Mouse (Mus musculus) lung, postnatal 14 days (tissue): ENCODE results near the gene Wdr62.
"Not testable (repeated sequence)": the region's sequence is repeated elsewhere in the genome, so short reads cannot be mapped to it uniquely, and the experiment has no call there.

Experiments used
- DNase-seq: peaks from one replicate; pipeline ENCODE4 v3.0.0; 2021

Wdr62 gene

DNA sequence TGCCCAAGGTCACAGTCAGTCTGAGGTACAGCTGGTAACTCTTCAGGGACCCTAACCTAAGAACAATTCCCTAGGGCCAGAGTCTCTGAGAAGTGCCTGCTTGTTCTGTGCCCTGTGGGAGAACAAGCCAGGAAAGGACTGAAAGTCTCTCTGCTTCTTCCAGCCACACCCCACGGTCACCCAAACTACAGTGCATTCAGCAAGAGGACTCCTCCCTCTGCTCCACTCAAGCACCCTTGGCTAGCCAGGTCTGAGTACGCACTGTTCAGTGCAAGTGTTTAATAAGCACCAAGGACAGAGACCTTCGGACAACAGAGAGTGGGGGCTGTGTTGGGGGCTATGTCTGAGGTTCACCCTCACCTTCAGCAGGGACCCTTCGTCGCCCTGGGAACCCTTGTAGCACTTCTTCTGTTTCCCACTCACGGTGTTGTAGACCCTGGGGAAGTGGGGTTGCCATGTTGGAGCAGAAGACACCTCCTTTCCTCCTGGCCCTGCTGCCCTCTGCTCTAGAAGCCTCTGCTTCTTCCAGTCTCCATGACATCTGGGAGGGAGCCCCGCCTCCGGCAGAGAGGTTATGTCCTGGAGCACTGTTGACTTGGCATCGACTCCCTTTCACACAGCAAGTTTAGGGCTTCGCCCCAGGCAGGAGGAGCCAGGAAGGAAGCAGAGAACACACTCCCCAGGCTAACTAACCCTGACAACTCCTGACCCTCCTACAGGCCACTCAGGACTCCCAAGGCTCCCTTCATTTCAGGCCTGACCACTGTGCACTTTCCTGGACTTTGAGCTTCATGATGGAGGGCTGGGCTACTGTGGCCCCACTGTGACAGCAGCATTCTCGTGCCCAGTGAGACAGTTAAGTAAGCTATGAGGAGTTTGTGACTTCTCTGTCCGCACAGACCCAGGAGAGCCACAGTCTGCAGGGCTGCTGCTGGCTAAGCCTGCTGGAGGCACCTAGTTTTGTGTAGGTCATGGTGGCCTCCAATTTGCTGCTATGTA lies 28.0 kb downstream of the Wdr62 start:
- DNase-seq, result peak; percentile 34

DNA sequence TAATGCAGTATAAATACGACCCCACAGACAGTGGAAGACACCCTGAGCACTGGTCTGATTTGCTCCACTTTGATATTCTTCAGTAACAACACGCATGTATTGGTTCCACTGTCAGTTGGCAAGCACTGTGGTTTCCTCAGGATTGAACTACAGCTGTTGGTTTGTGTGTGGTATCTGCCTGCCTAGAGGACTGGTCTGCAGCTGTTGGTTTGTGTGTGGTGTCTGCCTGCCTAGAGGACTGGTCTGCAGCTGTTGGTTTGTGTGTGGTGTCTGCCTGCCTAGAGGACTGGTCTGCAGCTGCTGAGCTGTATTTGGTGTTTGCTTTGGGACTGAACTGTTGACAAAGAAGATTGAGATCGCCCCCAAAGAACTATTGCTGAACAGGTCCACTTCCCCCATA lies 42.8 kb downstream of the Wdr62 start:
- DNase-seq, result not testable (repeated sequence)

DNA sequence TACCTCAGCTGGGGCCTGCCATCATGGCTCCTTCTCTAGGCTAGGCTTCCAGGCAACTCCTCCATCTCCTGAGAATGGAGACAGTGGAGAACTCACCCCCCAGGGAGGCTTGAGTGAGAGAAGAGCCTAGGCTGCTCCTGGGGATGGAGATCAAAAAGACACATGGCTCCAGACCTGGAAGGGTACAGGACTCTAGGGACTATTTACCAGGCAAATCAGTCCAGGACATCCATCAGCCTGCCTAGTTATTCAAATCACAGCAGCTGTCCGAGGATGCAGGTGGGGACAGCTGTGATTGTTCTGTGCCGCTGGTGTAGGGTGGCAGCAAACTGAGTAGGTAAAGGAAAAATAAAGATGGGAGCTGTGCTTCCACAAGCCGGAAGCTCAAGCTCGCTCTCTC lies 44.6 kb downstream of the Wdr62 start, which contains the start of gene Ovol3:
Ovol3 (minus strand) TSS at position 101 of the 400 bp plus-strand sequence.
- DNase-seq, result no peak

DNA sequence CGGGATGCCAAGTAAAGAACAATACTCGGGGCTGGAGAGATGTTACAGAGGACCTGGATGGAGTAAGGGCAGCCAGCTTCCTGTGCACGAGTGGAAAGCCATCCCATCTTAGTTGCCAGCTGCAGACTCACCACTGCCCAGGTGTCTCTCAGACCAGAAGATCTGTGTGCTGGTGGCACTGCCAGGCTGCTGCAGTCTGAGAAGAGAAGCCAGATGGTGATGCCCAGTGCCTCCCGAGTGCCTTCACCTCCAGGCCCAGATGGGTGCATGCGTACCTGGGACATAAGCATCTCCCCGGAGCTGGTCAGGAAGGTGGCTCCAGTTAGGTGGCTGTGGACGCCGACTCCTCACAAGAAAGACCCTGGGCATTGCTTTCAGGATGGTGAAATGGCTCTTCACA lies 45.1 kb downstream of the Wdr62 start:
- DNase-seq, result no peak

GRCm38 (mm10) chr7:30234276-30234858 lies 45.9 kb downstream of the Wdr62 start:
- peak; percentile 32 for DNase-seq

- DNase-seq, result no peak
These were observed 46.8 kb downstream of the Wdr62 start for GRCm38 (mm10) chr7:30233387-30233786.

DNA sequence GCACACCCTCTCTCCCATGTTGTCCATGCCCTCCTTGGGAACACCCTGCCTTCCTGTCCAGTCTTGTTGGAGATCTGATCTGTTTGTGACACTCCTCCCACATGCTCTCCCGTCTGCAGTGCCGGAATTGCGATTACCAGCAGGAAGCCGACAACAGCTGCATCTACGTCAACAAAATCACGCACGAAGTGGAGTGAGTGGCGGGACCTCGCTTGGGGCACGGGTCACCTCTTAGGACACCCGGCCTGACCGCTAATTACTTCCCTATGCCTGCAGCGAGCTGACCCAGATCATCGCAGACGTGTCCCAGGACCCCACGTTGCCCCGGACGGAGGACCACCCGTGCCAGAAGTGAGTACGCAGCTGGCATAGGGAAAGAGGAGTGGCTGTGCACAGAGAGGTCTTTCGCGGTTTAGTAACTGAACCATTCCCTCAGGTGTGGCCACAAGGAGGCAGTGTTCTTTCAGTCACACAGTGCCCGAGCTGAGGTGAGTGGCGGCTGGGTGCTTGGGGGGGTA lies 47.5 kb downstream of the Wdr62 start:
- DNase-seq, result peak; percentile 72

- DNase-seq, result peak; percentile 97
These were observed 48.4 kb downstream of the Wdr62 start, which contains the start of the genes Polr2i and Tbcb for GRCm38 (mm10) chr7:30231669-30232454. Polr2i (plus strand) TSS chr7:30231948. Tbcb (minus strand) TSS chr7:30232272.

GRCm38 (mm10) chr7:30231328-30231668 lies 48.9 kb downstream of the Wdr62 start:
- no peak for DNase-seq

DNA sequence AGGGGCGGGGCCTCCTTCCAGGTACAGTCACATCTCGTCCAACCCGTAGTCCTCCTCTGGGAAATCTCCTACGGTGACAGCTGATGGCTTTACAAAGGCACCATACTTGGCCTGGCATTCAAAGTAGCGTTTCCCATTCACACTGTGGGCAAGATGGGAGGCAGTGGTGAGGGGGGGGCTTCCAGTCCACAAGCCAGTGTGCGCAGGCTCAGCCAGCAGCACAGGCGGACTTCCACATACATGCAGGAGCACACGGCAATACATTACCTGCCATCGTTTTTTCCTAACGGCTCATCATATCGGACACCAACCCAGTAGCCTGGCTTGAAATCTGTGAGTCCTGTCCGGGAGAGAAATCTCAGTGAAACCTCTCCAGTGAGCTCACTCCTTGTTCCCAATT lies 56.0 kb downstream of the Wdr62 start:
- DNase-seq, result no peak

GRCm38 (mm10) chr7:30222205-30222604 lies 58.0 kb downstream of the Wdr62 start:
- no peak for DNase-seq

GRCm38 (mm10) chr7:30221433-30221832 lies 58.8 kb downstream of the Wdr62 start:
- DNase-seq, result no peak

DNA sequence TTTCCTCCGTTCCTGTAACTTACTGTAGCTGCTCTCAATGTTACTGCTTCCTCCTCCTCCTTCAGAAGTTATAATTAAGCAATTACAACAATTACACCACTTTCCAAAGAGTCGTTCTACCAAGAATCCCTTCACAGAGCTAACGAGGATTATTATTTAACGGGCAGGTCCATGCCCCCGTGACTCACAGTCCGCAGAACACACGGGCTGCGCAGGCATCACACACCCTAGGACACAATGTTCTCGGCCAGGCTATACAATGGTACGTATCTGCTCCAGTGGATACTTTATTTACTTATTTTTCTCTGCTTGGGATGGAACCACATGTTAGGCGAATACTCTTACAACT lies 60.2 kb downstream of the Wdr62 start:
- no peak for DNase-seq

DNA sequence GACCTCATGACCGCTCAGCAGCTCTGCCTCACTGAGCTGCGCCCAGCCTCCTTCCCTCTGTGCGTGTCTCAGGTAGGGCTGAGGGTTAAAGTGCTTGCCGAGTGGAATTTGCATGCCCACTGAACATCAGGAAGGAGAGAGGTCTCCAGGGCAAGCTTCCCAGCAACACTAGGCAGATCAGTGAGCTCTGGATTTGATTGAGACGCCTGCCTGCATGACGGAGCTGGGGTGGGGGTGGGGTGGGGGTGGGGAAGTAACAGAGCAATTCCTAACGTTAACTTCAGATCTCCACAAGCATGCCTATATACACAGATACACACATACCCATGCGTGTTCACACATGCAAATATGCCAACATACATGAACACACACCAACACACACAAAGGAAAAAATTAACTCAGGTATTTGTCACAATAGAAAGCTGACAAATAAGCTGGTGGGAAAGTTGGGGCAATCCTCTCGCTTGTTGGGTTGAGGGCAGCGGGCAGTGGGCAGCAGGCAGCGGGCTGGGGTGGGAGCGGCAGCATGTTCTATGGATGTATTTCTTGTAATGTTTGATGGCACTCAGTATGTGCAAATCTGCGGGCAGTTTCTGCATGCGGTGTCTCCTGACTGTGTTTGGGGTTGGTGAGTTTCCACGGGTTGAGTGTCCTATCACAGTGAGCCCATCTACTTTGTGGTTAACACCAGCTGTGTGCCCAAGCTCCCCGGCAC lies 60.8 kb downstream of the Wdr62 start:
- peak; percentile 63 for DNase-seq

DNA sequence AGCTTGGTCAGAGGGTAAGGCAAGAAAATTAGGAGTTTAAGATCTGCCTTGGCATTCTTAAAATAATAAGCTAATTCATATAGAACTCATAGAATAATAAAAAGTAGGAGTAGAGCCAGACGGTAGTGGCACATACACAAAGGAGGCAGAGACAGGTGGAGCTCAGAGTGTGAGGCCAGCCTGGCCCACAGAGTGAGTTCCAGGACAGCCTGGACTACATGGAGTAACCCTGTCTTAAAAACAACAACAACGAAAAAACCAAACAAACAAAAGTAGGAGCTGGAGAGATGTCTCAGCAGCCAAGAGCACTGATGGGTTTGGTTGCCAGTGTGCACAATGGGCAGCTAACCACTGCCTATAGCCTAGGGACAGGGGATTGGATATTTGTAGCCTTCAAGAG lies 62.9 kb downstream of the Wdr62 start:
- DNase-seq, result no peak

DNA sequence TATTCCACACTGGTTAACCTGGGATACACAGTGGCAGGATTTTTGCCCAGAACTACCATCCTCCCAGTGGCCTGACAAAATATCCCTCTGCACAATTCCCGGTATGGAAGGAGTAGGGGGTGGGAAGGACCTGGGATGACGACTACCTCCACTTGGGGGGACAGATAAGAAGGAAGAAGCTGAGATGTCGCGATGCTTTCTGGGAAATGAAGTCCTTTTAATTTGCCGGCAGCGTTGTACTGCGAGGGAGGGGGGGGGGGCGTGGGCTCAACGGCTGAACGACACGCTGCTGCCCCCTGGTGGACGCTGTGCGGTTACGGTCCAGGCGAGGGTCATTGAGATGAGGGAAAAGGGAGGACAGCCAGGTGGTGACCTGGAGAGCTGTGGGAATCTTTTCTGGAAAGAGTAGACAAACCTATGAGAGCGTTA lies 63.5 kb downstream of the Wdr62 start:
- DNase-seq, result peak; percentile 83

DNA sequence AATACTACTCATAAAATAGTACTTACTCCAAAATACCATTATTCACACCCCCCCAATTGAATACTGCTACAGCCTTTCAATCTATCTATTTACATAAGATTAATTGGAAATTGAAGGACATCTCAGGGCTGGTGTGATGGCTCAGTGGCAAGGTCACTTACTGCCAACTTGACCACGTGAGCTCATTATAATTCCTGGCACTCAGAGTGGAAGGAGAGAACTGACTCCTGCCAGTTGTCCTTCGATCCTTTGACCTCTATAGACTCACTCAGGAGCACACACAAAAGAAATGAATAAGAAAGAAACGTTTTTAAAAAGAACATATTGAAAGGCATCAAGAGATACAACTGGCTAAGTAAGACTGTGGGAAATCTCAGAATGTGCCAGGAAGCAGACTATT lies 64.3 kb downstream of the Wdr62 start:
- no peak for DNase-seq

- no peak for DNase-seq
These were observed 66.3 kb downstream of the Wdr62 start for GRCm38 (mm10) chr7:30213881-30214280.

DNA sequence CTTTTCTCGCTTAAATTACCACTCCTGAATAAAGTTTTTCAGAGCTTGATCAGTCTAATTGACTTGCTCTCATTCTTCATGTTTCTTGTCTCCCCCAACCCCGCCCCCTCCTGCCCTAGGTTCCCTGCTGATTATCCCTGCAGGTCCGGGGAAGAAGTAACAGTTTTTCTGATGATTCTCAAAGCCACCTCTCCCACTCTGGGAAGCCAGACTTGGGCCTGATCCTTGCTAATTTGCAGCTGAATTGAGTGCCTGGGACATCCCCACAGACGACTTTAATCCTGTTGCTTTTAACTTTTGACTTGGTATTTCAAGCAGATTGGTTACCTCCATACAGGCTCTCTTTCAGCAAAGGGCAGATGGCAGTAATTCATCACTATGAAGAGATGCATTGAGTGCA lies 69.2 kb downstream of the Wdr62 start:
- DNase-seq, result no peak

- not testable (repeated sequence) for DNase-seq
These were observed 73.9 kb downstream of the Wdr62 start for GRCm38 (mm10) chr7:30206364-30206763.

DNA sequence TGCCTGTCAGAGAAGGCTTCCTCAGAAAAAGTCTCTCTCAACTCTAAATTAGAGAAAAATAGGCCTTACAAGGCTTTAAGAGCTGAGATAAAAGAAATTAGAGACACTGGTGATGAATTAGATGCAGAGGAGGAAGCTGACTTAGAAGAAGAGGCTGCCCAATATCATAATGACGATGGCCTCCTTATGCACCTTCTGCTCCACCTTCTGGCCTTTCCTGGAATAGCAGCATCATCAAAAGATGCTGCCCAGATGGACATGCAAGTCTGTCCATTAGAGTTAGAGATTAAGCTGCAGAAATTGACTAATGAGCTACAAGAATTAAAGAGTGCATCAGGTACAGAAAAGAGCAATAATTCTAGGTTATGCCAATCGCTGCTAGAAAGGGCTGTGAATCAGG lies 74.8 kb downstream of the Wdr62 start:
- peak; percentile 80 for DNase-seq

- no peak for DNase-seq
These were observed 75.8 kb downstream of the Wdr62 start for GRCm38 (mm10) chr7:30204380-30204779.
